Mouse (Mus musculus) left cerebral cortex, adult 18-20 months (tissue): ENCODE data around the gene Olfr633. TPM values are rescaled to one million over a fixed set of nuclear protein-coding genes. Genes with fewer than 3 reads are reported as not detected.
A peak's percentile ranks its signal among the peaks of the same experiment; 100 is the strongest.
"Not testable (repeated sequence)": the region's sequence is repeated elsewhere in the genome, so short reads cannot be mapped to it uniquely, and the experiment has no call there.

ENCODE experiments used
- DNase-seq, 2 experiments: peaks; one replicate each; pipeline ENCODE4 v3.0.0; 2021 to 2022; ENCODE audit warnings: low spot score in 2 of 2, mixed read lengths in 1 of 2
- long read RNA-seq, 2 experiments: library from polyadenylated mRNA; stranded (forward); transcript quantifications; one replicate each; pipeline ENCODE4 v2.0.0; 2021
- total RNA-seq, 2 experiments: library from RNA; stranded (reverse); gene quantifications; 2 replicates each; pipeline ENCODE4 v1.2.3; 2021

Gene Olfr633
- not detected for total RNA-seq
- long read RNA-seq, experiment 1, result 0 reads
- long read RNA-seq, experiment 2, result 0 reads

- DNase-seq, result no peak
Measured at GRCm38 (mm10) chr7:103944137-103944536, at the start of gene Olfr633. Gene Olfr633, plus strand, starts transcription at chr7:103944437.

- no peak for DNase-seq
Measured at GRCm38 (mm10) chr7:103903187-103903586, 41.0 kb upstream of the Olfr633 start, which contains the start of gene Olfr65. Gene Olfr65, plus strand, starts transcription at chr7:103903487.

GRCm38 (mm10) chr7:103910047-103910446 lies 34.2 kb upstream of the Olfr633 start:
- no peak for DNase-seq

GRCm38 (mm10) chr7:103912969-103913511 lies 31.2 kb upstream of the Olfr633 start:
- DNase-seq, result no peak

- no peak for DNase-seq
Measured at GRCm38 (mm10) chr7:103915338-103915737, 28.9 kb upstream of the Olfr633 start.

DNA sequence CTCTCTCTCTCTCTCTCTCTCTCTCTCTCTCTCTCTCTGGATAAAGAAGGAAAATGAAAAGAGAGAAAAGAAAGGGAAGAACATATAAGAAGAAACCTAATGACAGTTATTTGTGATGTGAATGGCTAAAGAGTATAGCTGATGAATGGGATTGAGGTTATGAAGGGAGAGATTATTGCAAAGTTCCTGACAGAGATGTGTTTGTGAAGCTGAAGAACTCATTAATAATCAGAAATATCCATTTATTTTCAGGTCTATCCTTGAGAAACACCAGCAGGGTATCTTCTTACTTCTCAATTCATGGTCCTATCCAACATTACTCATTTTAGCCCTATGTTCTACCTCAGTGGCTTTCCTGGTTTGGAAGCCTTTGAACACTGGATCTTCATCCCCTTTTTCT lies 15.7 kb upstream of the Olfr633 start, which contains the start of gene Olfr631:
Gene Olfr631 (plus strand): TSS at position 301 of the 400 bp plus-strand sequence.
- DNase-seq, result no peak

DNA sequence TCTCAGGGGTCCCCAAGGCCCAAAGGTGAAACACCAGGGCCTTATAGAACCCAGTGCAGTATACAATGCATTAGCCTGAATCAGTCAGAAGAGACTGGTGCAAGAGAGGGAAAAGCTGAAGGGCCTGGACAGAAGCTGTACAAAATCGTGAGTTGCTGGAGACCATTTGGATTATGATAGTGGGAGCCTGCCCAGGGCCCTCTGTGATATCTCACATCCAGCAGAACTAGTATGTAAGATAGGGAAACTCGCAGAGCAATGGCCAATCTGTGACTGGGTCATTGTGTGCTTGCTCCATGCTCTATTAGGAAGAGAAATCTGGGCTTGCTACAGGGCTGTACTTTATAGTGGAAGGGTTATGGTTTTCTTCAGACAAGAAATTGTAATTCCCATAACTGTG lies 10.0 kb upstream of the Olfr633 start, which contains the start of gene Olfr632:
Gene Olfr632 (plus strand): TSS at position 84 of the 400 bp plus-strand sequence.
- no peak for DNase-seq

DNA sequence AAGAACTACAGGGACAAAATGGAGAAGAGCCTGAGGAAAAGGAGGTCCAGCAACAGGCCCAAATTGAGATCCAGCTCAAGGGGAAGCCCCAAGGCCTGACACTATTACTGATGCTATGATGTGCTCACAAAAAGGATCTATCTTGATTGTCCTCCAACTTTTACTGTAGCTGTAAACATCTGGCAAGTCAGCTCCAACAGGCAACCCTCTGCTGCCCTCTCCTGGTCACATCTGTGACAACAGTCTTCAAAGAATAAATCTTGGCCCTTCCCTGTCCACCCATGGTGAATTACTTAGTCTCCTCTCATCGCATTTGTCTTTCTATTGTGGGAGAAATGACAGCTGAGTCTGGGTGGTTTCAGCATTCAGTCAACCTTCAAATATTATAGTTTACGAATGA lies 1.5 kb upstream of the Olfr633 start:
- peak; percentile 3 to 19 for DNase-seq

GRCm38 (mm10) chr7:103966873-103967272 lies 22.6 kb downstream of the Olfr633 start:
- DNase-seq, result not testable (repeated sequence)

- no peak for DNase-seq
Measured at GRCm38 (mm10) chr7:103970852-103971251, 26.6 kb downstream of the Olfr633 start, which contains the start of gene Olfr635. Gene Olfr635, plus strand, starts transcription at chr7:103971152.

GRCm38 (mm10) chr7:103971782-103972181 lies 27.5 kb downstream of the Olfr633 start:
- no peak for DNase-seq

GRCm38 (mm10) chr7:103998446-103998845 lies 54.2 kb downstream of the Olfr633 start, which contains the start of gene Olfr638:
Gene Olfr638, plus strand, starts transcription at chr7:103998746.
- DNase-seq, result no peak

Other genes starting within 250 kb of the Olfr633 start
- not detected for gene Olfr243, start 229.8 kb upstream of the Olfr633 start, total RNA-seq
- gene Olfr628, start 214.1 kb upstream of the Olfr633 start, total RNA-seq, result not detected
- not detected for gene Olfr629, start 199.5 kb upstream of the Olfr633 start, total RNA-seq
- gene Olfr630, start 187.1 kb upstream of the Olfr633 start, total RNA-seq, result not detected
- not detected for gene Olfr69, start 172.8 kb upstream of the Olfr633 start, total RNA-seq
- gene Olfr68, start 164.7 kb upstream of the Olfr633 start, total RNA-seq, result not detected
- not detected for gene Olfr67, start 152.6 kb upstream of the Olfr633 start, total RNA-seq
- 10 to 100 TPM; 40.8 to 52.6 TPM for gene Hbb-bt, start 130.4 kb upstream of the Olfr633 start, total RNA-seq
- gene Hbb-bs, start 116.3 kb upstream of the Olfr633 start, total RNA-seq, result 100 to 1,000 TPM; 337 to 460 TPM
- not detected for gene Hbb-bh2, start 103.9 kb upstream of the Olfr633 start, total RNA-seq
- gene Hbb-bh1, start 101.3 kb upstream of the Olfr633 start, total RNA-seq, result not detected
- gene Hbb-y, start 91.2 kb upstream of the Olfr633 start, total RNA-seq, result not detected
- not detected for gene Olfr66, start 58.2 kb upstream of the Olfr633 start, total RNA-seq
- not detected for gene Olfr64, start 50.0 kb upstream of the Olfr633 start, total RNA-seq
- gene Olfr65, start 41.0 kb upstream of the Olfr633 start, total RNA-seq, result not detected
- not detected for gene Olfr631, start 15.6 kb upstream of the Olfr633 start, total RNA-seq
- gene Olfr632, start 10.1 kb upstream of the Olfr633 start, total RNA-seq, result not detected
- under 1 TPM in 1 of 2 experiments, not detected in 1; 0.05 TPM for gene Olfr635, start 26.7 kb downstream of the Olfr633 start, total RNA-seq
- not detected for gene Olfr638, start 54.3 kb downstream of the Olfr633 start, total RNA-seq
- under 1 TPM; 0.07 to 0.09 TPM for gene Olfr639, start 72.9 kb downstream of the Olfr633 start, total RNA-seq
- gene Olfr640, start 81.1 kb downstream of the Olfr633 start, total RNA-seq, result not detected
- not detected for gene Olfr641, start 91.0 kb downstream of the Olfr633 start, total RNA-seq
- not detected for gene Olfr642, start 108.2 kb downstream of the Olfr633 start, total RNA-seq
- gene 4930516K23Rik, start 117.0 kb downstream of the Olfr633 start, total RNA-seq, result not detected
- not detected for gene Olfr644, start 127.4 kb downstream of the Olfr633 start, total RNA-seq
- gene Olfr645, start 141.0 kb downstream of the Olfr633 start, total RNA-seq, result not detected
- gene Olfr646, start 160.4 kb downstream of the Olfr633 start, total RNA-seq, result not detected
- gene Ubqln5, start 185.4 kb downstream of the Olfr633 start, total RNA-seq, result not detected
- gene Olfr643, start 193.0 kb downstream of the Olfr633 start, total RNA-seq, result not detected
- not detected for gene Ubqln3, start 198.8 kb downstream of the Olfr633 start, total RNA-seq
- gene Ubqlnl, start 206.1 kb downstream of the Olfr633 start, total RNA-seq, result not detected
- gene Olfm5, start 220.4 kb downstream of the Olfr633 start, total RNA-seq, result not detected
- gene Olfr648, start 239.0 kb downstream of the Olfr633 start, total RNA-seq, result under 1 TPM; 0.21 to 0.26 TPM